Mouse (Mus musculus) cerebellum, adult 8-10 months (tissue): ENCODE results near the gene Gm48551.
A peak's percentile ranks its signal among the peaks of the same experiment; 100 is the strongest.

ENCODE experiments used
- DNase-seq: peaks from one replicate; pipeline ENCODE4 v3.0.0; 2022

The Gm48551 gene

GRCm38 (mm10) chr10:81430831-81431525 lies 46.7 kb downstream of the Gm48551 start:
- peak; percentile 85 for DNase-seq

GRCm38 (mm10) chr10:81431526-81432168 lies 47.4 kb downstream of the Gm48551 start:
- peak; percentile 68 for DNase-seq

- DNase-seq, result no peak
These were observed 48.1 kb downstream of the Gm48551 start for GRCm38 (mm10) chr10:81432169-81432867.

GRCm38 (mm10) chr10:81432868-81433262 lies 48.6 kb downstream of the Gm48551 start:
- peak; percentile 93 for DNase-seq

GRCm38 (mm10) chr10:81433541-81434289 lies 49.4 kb downstream of the Gm48551 start:
- DNase-seq, result peak; percentile 57

GRCm38 (mm10) chr10:81434361-81435263 lies 50.3 kb downstream of the Gm48551 start:
- DNase-seq, result peak; percentile 48

GRCm38 (mm10) chr10:81435436-81435835 lies 51.2 kb downstream of the Gm48551 start:
- DNase-seq, result peak; percentile 80

GRCm38 (mm10) chr10:81441019-81441418 lies 56.8 kb downstream of the Gm48551 start:
- no peak for DNase-seq
